Mouse (Mus musculus): ENCODE measurements around the gene Dab2ip.

Dab2ip gene

DNA sequence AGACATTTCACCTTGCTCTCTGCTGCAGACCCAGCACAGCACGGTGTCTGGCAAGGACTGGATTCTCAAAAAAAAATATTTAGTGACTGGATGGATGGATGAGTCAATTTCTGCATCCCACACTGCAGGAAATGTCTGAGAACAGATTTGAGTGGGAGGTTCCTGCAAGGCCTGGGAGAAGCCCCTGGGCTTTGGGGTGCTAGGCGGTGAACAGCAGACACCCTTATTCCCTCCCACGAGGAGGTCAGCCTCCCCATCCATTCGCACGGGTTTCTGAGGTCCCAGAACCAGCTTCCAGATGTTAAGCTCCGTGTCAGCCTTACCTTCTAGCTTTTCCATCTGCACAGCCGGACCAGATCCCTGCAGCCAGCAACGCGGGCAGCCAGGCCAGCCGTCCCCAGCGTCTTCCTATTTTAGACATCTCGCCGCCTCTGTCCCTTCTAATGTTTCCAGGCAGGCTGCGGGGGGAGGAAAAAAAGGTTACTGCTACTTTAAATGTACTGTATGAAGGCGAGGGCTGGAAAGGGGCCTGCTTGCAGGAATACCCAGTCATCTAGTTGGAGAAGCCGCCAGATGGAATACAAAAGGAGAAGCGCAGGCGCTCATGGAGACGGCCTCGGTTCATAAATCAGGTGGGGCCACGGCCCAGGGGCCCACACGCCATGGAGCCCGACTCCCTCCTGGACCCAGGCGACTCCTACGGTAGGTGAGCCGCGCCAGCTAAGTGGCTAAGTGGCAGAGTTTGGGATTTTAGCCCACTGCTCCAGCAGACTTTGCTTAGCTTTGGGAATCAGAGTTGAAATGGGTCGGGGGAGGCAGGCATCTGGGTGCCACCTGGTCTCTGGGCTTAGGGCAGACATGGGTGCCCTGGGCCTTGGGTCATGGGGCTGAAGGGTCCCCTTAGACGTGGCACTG lies at the start of gene Dab2ip:
Dab2ip (plus strand) TSS at position 356 of the 915 bp plus-strand sequence.
- no peak for DNase-seq

DNA sequence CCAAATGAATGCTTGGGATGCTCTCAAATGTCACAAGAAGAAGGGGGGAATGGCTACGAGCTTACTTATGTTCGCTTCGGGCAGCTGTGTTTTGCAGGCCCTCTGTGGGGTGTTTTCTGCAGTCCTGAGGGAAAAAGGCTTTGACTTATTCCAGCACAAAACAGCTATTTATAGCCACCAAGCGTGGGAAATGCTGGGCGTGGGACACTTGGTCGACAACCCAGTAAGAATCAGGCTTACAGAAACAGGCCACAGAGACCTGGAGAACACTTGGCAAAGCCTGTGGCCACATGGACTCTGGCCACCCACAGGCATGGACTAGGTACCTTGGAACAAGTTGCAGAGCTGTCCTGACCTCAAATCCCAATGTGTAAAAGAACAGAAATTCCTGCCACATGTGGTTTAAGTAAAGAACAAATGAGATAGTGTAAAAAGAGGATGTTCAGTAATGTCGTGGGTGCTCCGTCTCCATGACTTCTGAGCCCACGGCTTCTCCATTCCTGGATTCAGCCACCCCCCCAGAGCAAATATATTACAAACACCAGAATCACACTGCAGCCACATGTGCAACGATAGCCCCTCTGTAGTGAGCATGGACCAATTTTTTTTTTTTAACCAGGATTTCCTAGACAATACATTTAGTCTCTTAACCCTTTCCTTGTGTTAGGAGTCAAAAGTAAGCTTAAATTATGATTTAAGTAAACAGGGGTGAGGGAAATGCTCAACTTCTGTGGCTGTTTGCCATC lies 49.3 kb upstream of the Dab2ip start:
- peak; percentile 61 for DNase-seq

DNA sequence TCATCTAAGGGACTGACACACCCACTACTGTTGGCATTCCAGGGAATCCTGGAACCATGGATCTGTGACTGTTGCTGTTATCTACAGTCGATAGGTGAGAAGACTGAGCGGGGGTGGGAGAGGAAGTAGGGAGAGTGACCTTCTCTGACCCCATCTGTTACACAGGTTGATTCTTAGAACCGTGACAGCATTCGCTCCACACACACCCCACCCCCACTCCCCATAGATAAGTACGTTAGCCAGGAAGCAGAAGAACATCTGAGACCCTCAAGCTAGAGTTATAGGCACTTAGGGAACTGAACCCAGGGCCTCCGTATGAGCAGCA lies 48.8 kb upstream of the Dab2ip start:
- no peak for DNase-seq

DNA sequence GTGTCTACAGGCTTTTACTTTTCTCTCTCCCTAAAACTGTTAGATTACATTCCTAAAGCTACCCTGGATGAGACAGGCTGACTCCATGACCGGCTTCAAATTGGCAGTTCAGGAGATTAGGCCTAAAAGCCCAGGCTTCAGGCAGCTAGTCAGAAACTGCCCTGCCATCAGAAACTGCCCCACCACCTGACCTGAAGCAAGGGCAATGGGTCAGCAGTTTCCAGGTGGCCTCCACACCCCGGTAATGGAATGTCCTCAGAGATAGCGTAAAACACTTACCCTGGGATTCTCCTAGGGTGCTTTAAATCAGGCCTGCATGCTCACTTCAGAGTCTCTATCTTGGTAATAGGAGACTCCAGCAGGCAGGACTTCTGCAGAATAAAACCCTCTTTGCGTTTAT lies 48.2 kb upstream of the Dab2ip start:
- DNase-seq = no peak

DNA sequence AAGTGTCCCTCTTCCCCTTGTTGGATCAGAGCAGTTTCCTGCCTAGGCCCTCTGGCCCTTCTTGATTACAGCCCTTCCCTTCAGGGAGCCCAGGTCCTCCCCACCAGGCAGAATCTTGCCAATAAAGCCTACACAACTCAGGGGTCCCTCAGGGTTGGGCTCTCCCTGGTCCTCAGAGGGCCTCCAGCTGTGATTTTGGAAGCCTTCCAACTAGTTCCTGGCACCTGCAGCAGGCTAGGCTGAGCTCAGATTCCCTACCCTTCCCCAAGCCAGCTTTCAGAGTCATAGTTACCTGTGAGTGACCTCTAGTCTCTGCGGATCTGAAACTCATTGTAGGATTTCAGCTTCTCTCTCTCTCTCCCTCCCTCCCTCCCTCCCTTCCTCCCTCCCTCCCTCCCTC lies 47.1 kb upstream of the Dab2ip start:
- no peak for DNase-seq

DNA sequence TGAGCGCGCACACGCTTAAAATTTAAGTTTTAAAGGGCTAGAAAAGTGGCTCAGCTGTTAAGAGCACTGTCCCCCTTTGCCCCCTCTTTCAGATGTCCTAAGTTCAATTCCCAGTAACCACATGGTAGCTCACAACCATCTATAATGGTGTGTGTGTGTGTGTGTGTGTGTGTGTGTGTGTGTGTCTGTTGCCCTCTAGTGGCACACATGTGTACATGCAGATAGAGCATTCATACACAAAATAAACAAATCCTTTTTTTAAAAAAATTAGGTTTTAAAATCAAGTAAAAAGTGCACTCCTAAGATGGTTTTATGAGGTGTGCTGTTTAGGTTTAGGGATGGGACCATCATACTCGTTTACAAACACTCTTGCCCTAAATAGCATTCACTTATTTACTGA lies 45.8 kb upstream of the Dab2ip start:
- DNase-seq = no peak

DNA sequence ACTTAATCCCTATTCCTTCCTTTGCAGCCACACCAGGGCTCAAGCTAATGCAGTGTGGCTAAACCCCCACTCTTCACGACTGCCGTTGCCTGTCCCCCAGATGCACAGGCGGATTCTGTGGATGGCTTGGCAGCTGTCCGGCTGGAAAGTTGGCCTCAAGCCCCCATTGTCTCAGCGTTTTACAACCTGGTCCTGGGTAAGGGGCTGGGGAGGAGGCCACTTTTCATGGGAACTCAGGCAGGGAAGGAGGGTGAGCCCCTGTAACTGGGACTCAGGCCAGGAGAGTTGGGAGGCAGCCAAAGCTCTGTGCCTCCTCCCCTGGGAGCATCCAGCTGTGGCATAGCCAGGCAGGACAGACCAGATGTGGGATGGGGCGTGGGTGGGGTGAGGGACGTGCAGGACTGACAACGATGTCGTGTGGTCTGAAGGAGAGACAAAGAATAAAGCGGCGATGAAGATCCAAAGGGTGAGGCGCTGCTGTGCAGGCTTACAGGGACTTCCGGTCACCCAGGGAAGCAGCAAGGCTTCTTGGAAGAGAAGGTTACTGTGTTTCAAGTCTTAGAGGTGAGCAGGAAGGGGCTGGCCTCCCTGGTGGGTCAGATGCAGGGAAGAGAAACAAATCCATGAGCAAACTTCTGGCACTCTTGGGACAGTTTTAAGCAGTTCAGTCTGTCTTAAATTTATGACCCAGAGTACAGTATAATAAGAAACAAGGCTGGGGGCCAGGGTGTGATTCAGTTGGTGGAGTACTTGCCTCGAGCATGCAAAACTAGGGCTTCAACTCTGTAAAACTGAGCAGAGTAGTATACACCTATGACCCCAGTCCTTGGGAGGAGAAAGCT lies 43.8 kb upstream of the Dab2ip start:
- DNase-seq = peak; percentile 87

DNA sequence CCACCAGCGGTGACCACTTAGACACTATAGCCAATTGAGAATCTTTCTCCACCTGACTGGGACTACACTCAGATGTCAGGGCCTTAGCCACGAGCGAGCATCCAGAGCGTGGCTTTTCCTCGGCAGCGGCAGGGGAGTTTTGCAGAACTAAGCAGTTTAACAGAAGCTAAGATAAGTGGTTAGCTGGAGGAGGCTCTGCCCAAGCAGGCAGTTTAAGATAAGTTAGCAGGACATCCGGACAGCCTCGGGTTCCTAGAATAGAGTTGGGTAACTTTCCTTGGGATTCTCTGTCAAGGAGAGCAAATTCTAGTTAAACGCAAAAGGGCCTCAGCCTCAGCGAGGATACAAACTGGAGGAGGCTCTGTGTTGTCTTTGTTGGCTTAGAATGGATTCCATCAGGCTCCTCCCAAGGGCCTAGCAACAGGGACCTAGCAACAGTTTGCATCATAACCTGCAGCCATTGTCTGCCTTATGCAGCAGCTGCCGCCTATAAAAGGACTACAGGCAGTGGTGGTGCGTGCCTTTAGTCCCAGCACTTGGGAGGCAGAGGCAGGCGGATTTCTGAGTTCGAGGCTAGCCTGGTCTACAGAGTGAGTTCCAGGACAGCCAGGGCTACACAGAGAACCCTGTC lies 31.3 kb upstream of the Dab2ip start:
- DNase-seq = no peak

DNA sequence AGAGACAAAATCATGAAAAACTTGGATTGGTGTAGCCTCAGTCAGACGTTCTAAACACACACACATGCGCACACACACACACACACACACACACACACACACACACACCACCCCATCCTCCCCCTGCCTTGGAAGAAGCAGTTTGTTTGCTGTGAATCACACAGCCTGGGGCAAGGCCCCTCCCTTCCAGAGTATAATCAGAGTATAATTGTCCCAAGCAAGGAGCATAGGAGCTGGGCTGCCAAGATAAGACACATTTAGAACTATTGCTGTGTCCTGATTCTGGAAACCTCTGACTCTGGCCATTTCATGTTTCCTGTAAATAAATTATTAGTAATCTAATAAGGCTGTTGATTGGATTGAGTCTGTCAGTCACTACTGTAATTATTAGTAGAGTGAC lies 29.0 kb upstream of the Dab2ip start:
- DNase-seq = no peak

DNA sequence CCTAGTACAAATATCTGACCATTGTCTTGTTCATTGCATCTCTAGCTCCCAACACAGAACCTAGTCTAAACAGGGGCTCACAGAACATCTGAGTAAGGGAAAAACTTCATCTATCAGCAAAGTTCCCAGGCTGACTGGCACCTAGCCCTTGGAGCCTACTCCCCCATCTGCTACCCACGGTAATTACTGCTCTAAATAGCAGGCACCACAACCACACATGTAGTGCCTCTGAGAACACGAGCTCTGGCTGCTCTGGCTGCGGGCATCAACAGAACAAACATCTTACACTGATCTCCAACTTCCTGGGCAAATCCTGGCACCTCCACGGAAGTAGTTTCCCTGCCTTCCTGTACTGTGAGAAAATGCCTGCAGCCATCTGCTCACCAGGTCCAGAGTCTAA lies 28.2 kb upstream of the Dab2ip start:
- no peak for DNase-seq

DNA sequence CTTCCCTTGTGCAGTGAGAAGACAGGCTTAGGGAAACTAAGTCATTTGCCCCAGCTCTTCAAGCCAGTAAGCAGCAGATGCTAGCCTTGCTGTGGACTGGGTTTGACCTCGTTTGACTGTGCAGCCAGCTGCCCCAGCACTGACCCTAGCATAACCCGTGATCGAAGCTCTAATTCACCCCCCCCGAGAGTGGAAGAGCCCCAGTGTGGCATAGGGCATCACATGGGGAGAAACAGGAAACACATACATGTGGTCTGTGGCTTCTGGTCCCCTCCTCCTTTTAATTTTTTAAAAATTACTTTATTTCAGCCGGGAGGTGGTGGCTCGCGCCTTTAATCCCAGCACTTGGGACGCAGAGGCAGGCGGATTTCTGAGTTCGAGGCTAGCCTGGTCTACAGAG lies 27.3 kb upstream of the Dab2ip start:
- no peak for DNase-seq

DNA sequence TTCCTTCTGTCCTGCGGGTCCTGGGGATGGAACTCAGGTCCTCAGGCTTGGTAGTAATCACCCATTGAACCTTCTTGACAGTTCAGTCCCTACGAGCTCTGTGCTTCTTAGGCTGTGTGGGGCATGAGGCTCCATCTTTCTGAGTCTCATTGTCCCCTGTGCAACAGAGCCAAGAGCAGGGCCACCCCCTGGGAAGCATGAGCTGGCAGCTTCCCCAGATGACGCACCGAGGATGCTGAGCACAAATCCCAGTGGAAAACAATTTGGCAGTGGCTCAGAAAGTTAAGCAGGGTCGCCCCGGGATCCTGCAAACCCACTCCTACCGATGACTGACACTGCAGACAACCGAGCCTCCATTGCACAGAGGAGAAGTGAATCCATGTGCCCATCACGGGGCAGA lies 24.4 kb upstream of the Dab2ip start:
- no peak for DNase-seq

DNA sequence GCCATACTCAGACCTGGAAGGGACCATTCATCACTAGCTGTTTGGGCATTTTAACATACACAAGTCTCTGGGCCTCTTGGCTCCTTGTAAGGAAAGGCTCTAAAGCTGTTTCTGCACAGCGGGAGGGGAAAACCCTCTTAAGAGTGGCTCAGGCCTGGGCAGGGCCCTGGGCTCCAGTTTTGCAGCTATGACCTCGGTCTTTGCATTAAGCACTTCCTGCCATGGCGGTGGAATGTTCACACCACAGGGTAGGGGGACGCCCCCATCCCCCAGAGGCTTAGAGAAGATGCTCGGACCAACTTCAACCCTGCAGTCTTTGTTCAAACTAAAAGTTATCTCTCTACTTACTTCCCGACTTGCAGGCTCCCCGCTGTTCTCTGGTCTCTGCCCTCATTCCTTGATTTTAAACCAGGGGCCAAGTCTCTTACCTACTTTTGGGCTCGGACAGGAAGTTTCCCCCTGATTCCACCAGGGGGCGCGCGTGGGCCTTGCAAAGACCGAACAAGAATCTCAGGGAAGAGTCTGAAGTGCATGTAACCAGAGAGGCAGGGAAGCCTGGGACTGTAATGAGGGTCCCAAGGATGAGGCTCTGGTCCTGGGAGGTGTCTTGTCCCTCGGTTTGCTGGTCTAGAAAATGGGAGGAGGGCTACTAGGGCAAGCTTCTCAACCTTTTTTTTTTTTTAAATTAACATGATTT lies 18.6 kb upstream of the Dab2ip start:
- DNase-seq = peak; percentile 86

DNA sequence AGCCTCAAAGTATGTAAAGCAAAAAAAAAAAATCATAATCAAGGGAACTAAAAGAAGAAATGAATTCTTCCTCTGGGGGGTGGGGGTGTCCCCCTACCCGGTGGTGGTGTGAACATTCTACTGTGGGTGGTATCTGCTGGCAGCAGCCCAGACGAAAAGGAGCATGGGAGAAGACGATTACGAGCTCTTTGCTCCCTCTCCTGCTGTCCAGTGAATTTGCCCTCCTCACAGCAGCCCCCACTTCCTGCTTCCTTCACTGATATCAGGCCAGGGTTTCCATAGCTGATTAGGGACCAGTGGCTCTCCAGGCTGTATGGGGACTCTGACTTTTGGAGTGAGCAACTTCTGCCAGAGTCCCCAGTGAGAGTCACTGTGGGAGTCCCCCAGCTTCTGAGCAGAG lies 17.3 kb upstream of the Dab2ip start:
- DNase-seq = no peak

DNA sequence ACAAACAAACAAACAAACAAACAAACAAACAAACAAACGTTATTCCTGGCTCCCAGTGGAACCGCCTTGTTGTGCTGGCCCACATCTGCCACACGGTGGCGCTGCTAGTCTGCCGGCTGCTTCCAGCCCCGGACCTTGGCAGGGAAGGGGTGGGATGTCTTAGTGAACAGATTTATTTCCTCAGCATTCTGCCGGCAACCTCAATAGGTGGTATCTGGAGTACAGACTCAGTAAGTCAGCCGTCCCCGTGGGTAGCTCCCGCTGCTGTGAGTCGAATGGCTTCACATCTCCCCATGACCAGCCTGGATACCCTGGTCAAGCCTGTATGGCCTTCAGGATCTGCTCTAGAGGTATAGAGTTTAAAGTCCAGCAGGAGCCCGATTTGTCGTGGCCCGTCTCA lies 13.3 kb upstream of the Dab2ip start:
- peak; percentile 71 for DNase-seq

DNA sequence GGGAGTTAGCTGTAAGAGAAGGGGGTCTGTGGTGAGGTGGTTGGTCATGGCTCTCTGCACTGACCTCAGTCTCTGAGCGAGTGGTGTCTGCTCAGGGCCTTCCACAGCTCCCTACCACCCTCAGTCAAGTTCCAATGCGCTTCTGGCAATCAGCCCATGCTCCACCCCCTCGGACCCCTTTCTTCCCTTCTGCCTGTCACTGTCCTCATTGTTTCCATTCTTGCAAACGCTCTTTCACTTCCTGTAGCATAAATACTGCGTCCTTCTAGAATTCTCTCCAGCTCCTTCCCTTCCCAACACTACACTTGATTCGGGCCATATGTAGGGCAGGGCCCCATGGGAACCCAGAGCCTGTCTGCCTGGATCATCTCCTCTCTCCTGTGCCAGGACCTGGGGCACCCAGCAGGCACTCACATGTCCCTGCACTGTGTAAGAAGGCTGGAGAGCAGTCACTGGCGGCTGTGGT lies 12.9 kb upstream of the Dab2ip start:
- DNase-seq = peak; percentile 32

DNA sequence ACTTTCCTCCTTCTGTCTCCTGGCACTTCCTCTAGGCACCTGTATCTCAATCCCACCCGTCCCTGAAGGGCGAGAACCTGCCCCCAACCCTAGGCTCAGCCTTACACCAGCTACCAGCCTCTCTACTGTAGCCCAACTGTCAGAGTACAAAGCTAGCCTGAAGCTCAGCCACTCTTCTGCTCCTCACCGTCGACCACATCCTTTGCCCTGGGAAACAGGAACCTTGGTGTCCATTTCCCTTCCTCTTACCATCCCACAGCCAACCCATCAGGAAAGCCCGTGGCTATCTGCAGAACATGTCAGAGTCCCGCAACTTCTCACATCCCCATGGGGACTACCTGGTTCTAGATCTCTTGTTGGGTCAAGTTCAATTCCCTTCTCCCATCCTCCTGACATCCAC lies 11.6 kb upstream of the Dab2ip start:
- DNase-seq = no peak

DNA sequence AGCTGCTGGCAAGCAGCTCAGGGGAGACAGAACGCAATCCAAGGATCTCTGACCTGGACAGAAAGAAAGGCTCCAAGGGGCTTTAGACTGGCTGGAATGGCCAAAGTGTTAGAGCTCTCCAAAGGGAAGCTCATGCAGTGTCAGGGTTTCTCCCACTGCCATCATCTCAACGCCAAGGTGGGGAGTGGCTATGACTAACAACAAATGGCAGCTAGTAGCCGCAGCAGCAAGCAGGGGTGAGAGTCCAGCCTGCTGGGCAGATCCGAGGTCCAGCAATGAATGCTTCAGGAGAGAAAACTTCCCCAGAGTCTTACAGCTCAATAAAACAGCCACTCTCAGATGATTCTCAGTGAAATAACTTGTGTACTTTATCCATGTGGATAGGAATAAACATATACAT lies 8.9 kb upstream of the Dab2ip start:
- DNase-seq = no peak

DNA sequence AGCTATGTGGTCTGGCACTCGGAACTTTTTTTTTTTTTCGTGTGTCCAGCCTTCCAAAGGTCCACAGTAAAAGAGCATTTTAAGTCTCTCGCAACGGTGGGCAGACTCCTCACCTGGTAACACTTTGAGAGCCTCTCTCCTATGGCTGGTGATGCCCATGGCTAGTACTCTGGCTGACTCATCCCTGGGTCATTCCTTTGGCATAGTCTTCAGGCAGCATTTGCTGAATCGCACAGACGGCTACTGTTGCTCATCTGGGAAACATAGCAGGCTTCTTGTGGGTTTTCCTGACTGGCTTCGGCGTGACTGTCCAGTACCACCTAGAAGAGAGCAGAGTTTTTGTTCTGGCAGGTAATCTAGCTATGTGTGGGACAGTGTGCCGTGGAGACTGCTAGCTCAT lies 8.0 kb upstream of the Dab2ip start:
- no peak for DNase-seq

DNA sequence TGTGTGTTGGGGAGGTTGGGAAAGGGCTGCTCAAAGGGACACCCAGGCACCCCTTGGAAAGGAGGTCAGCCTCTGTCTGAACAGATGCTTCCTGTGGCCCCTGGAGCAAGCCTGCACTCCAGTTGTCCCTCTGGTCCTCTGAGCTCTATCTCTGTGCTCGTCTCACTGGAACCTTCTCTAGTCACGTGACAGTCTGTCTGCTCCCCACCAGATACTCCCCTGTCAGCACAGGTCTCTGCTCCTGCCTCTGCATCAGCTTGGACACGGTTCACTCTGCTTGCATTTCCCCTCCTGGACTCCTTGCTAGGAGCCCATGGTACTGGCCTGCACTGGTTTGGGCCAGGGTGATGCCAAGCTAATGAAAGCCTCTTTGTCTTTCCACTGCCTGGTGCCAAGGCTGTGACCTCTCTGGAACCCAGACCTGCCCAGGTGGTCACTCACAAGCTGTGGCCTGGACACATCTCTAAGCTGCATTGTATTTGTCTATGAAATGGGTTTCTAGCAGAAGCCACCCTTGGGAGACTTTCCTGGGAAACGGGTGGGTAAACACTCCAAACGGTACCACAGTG lies 1.1 kb upstream of the Dab2ip start:
- no peak for DNase-seq

DNA sequence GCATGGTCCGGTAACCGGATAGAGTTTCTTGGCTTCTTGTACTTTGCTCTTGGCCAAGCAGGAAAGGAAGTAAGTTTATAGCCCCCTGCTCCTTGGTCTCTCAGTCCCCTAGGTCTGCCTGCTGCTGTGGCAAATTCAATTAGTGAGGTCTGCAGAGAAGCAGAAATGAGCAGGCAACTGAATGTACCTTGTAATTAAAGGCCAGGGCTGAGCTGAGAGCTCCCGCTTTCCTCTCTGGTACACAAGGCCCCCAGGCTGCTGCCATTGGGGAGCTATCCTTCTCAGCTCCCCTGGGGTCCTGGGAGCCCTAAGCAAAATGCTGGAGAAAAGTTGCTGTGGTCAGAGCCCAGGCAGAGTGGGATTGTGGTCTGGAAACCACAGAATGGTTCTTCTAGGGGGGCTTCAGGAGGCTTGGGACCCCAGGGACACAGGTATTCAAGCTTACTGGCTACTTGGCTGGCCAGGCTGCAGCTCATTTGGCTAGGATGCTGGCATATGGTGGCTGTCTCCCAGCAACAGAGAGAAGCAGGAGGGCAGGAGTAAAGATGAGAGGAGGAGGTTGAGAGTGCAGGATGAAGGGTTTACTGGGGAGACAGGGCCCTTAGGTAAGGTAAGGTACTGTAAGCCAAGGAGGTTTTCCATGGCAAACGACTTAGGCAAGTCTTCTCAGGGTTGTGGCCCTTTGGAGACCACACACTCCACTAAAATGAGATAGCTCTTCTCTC lies 922 bp downstream of the Dab2ip start:
- DNase-seq = no peak
